Mouse (Mus musculus) liver, embryonic 16.5 days (tissue): ENCODE measurements at regions not wholly inside any gene's neighbourhood (a gene's known extent, or its start where the extent isn't known, plus 50 kb on each side); places are given as distances from the start of the nearest gene placed in this dataset.

Source experiments
- ATAC-seq: fragments of 200-750 bp; cut with Nextera tagmentation; 2 replicates; pipeline ENCODE4 v1.8.0; 2017; ENCODE audit warnings: low read depth, mild to moderate bottlenecking, moderate number of reproducible peaks, moderate library complexity
- H3K27ac ChIP-seq: fragments of 300-500 bp; sonication (generic); 2 replicates; pipeline ENCODE4 v1.5.1; 2014; ENCODE audit warnings: mild to moderate bottlenecking, low read length
- H3K27me3 ChIP-seq: fragments of 300-500 bp; sonication (generic); 2 replicates; pipeline ENCODE4 v1.6.1; 2014; ENCODE audit warnings: low read depth, low read length, mixed read lengths; ENCODE audit not compliant: control insufficient read depth, insufficient read depth
- H3K36me3 ChIP-seq: fragments of 300-500 bp; sonication (generic); 2 replicates; pipeline ENCODE4 v1.6.1; 2014; ENCODE audit warnings: mild to moderate bottlenecking; ENCODE audit not compliant: control insufficient read depth, insufficient read depth
- H3K4me1 ChIP-seq: fragments of 300-500 bp; sonication (generic); 2 replicates; pipeline ENCODE4 v1.6.1; 2014; ENCODE audit warnings: low read depth, low read length, mixed read lengths; ENCODE audit not compliant: control insufficient read depth
- H3K4me2 ChIP-seq: fragments of 300-500 bp; sonication (generic); 2 replicates; pipeline ENCODE4 v1.6.1; 2014; ENCODE audit warnings: low read depth, low read length, mixed read lengths
- H3K4me3 ChIP-seq: fragments of 300-500 bp; sonication (generic); 2 replicates; pipeline ENCODE4 v1.5.1; 2014; ENCODE audit warnings: low read depth, mild to moderate bottlenecking, low read length
- H3K9ac ChIP-seq: fragments of 300-500 bp; sonication (generic); 2 replicates; pipeline ENCODE4 v1.6.1; 2014; ENCODE audit warnings: low read depth, low read length
- H3K9me3 ChIP-seq: fragments of 300-500 bp; sonication (generic); replicated peaks from 2 replicates; pipeline ENCODE4 v1.6.1; 2016; ENCODE audit warnings: low read length; ENCODE audit not compliant: control insufficient read depth
- WGBS: fragments of 180-500 bp; shearing (Covaris S2); extraction: QIAGEN DNeasy Blood & Tissue Kit; methylation state at CpG from one replicate; pipeline ENCODE4 v1.1.7; 2014; ENCODE audit not compliant: insufficient replicate concordance; 5-methylcytosine and 5-hydroxymethylcytosine counted together

- 57% methylated on average over 4 of the region's 4 CpGs for WGBS
- Histone ChIP-seq H3K9me3 (no peaks in the 10 kb centered on the region), H3K9ac (no peak overlapping the region), H3K27ac (no peak overlapping the region), H3K4me1 (no peaks in the 10 kb centered on the region), H3K36me3 (no peaks in the 10 kb centered on the region), H3K4me3 (no peak overlapping the region), H3K4me2 (no peak overlapping the region), H3K27me3 (no peaks in the 10 kb centered on the region)
- no peak for ATAC-seq
These were observed 801.8 kb upstream of the B3galt2 start for GRCm38 (mm10) chr1:142838663-142839062.

GRCm38 (mm10) chr1:142867024-142867700 lies 773.3 kb upstream of the B3galt2 start:
- Histone ChIP-seq H3K36me3 (no peaks in the 10 kb centered on the region), H3K4me2 (no peak overlapping the region), H3K27ac (no peak overlapping the region), H3K4me1 (no peaks in the 10 kb centered on the region), H3K9ac (no peak overlapping the region), H3K27me3 (no peaks in the 10 kb centered on the region), H3K9me3 (no peaks in the 10 kb centered on the region), H3K4me3 (no peak overlapping the region)
- no peak for ATAC-seq
- WGBS, result 52% methylated on average over 4 of the region's 4 CpGs

GRCm38 (mm10) chr1:142891842-142892241 lies 748.6 kb upstream of the B3galt2 start:
- no peak overlapping the region for H3K4me2 ChIP-seq
- H3K4me1 ChIP-seq, result no peaks in the 10 kb centered on the region
- H3K27me3 ChIP-seq, result no peaks in the 10 kb centered on the region
- H3K4me3 ChIP-seq, result no peak overlapping the region
- H3K36me3 ChIP-seq, result no peaks in the 10 kb centered on the region
- H3K27ac ChIP-seq, result no peak overlapping the region
- no peak overlapping the region for H3K9ac ChIP-seq
- no peaks in the 10 kb centered on the region for H3K9me3 ChIP-seq
- no peak for ATAC-seq

GRCm38 (mm10) chr1:142893156-142893555 lies 747.3 kb upstream of the B3galt2 start:
- ATAC-seq, result no peak
- WGBS, result 31% methylated on average over 2 of the region's 2 CpGs

GRCm38 (mm10) chr1:142894145-142894544 lies 746.3 kb upstream of the B3galt2 start:
- Histone ChIP-seq H3K36me3 (no peaks in the 10 kb centered on the region), H3K27me3 (no peaks in the 10 kb centered on the region), H3K4me3 (no peak overlapping the region), H3K9me3 (no peaks in the 10 kb centered on the region), H3K4me2 (no peak overlapping the region), H3K27ac (no peak overlapping the region), H3K9ac (no peak overlapping the region), H3K4me1 (no peaks in the 10 kb centered on the region)
- no peak for ATAC-seq

More at GRCm38 (mm10) chr1:142893156-142893555, 747.3 kb upstream of the B3galt2 start:
- Histone ChIP-seq H3K4me1 (no peaks in the 10 kb centered on the region), H3K4me2 (no peak overlapping the region), H3K4me3 (no peak overlapping the region), H3K9me3 (no peaks in the 10 kb centered on the region), H3K36me3 (no peaks in the 10 kb centered on the region), H3K27ac (no peak overlapping the region), H3K27me3 (no peaks in the 10 kb centered on the region), H3K9ac (no peak overlapping the region)

GRCm38 (mm10) chr1:142895081-142895480 lies 745.4 kb upstream of the B3galt2 start:
- Histone ChIP-seq H3K4me2 (no peak overlapping the region), H3K9ac (no peak overlapping the region), H3K9me3 (no peaks in the 10 kb centered on the region), H3K4me1 (no peaks in the 10 kb centered on the region), H3K36me3 (no peaks in the 10 kb centered on the region), H3K27ac (no peak overlapping the region), H3K4me3 (no peak overlapping the region), H3K27me3 (no peaks in the 10 kb centered on the region)
- ATAC-seq, result no peak
- WGBS, result 28% methylated on average over 1 of the region's 1 CpGs

GRCm38 (mm10) chr1:142909907-142910306 lies 730.6 kb upstream of the B3galt2 start:
- H3K4me3 ChIP-seq, result no peak overlapping the region
- H3K27me3 ChIP-seq, result no peaks in the 10 kb centered on the region
- no peaks in the 10 kb centered on the region for H3K4me1 ChIP-seq
- no peak for ATAC-seq
- H3K9me3 ChIP-seq, result no peaks in the 10 kb centered on the region
- H3K9ac ChIP-seq, result no peak overlapping the region
- no peak overlapping the region for H3K27ac ChIP-seq
- H3K36me3 ChIP-seq, result no peaks in the 10 kb centered on the region
- 55% methylated on average over 4 of the region's 4 CpGs for WGBS
- no peak overlapping the region for H3K4me2 ChIP-seq

GRCm38 (mm10) chr1:142956686-142957085 lies 683.8 kb upstream of the B3galt2 start:
- H3K9me3 ChIP-seq, result no peaks in the 10 kb centered on the region
- H3K36me3 ChIP-seq, result no peaks in the 10 kb centered on the region
- 59% methylated on average over 3 of the region's 3 CpGs for WGBS
- no peak overlapping the region for H3K4me3 ChIP-seq
- no peak overlapping the region for H3K4me2 ChIP-seq
- H3K27me3 ChIP-seq, result no peaks in the 10 kb centered on the region
- no peaks in the 10 kb centered on the region for H3K4me1 ChIP-seq
- H3K9ac ChIP-seq, result no peak overlapping the region
- no peak for ATAC-seq
- H3K27ac ChIP-seq, result no peak overlapping the region

GRCm38 (mm10) chr1:142971475-142971874 lies 669.0 kb upstream of the B3galt2 start:
- H3K9me3 ChIP-seq, result no peaks in the 10 kb centered on the region
- no peak for ATAC-seq

More at GRCm38 (mm10) chr1:142971475-142971874, 669.0 kb upstream of the B3galt2 start:
- Histone ChIP-seq H3K4me2 (no peak overlapping the region), H3K4me3 (no peak overlapping the region), H3K9ac (no peak overlapping the region), H3K4me1 (no peaks in the 10 kb centered on the region), H3K27ac (no peak overlapping the region), H3K36me3 (no peaks in the 10 kb centered on the region), H3K27me3 (no peaks in the 10 kb centered on the region)
